Mouse (Mus musculus) thymus, adult 2 months (tissue): ENCODE measurements around the gene Tubb1.

Experiments
- CTCF ChIP-seq: fragments of 200-500 bp; IDR thresholded peaks from 2 replicates; pipeline ENCODE4 v1.5.1; 2012; ENCODE audit warnings: mild to moderate bottlenecking, control low read depth, low read length, moderate library complexity, borderline replicate concordance; ENCODE audit not compliant: control insufficient read depth, poor library complexity, insufficient read depth; ENCODE audit errors: extremely low read depth
- POLR2A ChIP-seq: fragments of 200-500 bp; IDR thresholded peaks from 2 replicates; pipeline ENCODE4 v1.6.1; 2012; ENCODE audit warnings: mild to moderate bottlenecking, low read length, control low read depth, moderate library complexity; ENCODE audit not compliant: control insufficient read depth, poor library complexity, insufficient read depth; ENCODE audit errors: extremely low read depth

GRCm38 (mm10) chr2:174463789-174464523 is 13.5 kb downstream of the Tubb1 start, which contains the start of gene Atp5e:
- 0 out of 2 replicates have a peak, but pooled peaks have one; percentile 56 for TF ChIP-seq POLR2A
- peak; percentile 36; the same call in 1 of the 2 replicates for TF ChIP-seq CTCF
